Mouse (Mus musculus) kidney, adult 18-20 months (tissue): ENCODE results near the gene Pde3a.

ENCODE experiments used
- DNase-seq: peaks from one replicate; pipeline ENCODE4 v3.0.0; 2021

Pde3a gene

DNA sequence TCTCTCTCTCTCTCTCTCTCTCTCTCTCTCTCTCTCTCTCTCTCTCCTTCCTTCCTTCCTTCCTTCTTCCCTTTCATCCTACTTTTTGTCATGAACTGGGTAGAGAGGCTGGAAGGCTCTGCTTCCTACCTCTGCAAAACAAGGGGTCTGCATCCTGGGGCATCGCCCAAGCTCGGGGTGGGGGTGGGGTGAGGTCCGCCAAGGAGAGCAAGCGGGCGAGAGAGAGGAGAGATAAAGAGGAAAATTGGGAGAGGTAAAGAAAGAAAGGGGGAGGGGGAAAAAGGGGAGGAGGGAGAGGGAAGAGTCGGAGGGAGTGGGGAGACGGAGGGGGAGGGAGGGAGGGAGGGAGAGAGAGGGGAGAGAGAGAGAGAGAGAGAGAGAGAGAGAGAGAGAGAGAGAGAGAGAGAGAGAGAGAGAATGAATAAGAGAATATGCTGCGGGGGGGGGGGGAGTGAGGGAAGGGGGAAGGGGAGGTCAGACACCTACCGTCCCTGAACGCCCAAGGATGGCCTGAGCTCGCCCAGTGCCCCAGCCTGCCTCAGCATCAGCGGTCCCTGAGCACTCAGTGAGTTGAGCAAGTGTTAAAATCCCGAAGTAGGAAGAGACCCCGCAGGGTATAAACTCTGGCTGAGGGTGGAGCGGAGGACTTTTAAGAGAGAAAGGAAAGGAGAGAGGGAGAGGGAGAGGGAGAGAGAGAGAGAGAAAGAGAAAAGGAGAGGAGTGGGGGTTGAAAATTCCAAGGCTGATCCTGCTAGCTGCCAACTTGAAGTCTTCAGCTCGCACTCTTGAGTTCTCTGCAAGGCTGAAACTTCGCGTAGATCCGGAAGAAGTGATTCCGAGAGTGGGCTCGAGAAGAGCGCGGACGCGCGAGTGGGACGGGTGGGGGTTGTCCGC is at the start of gene Pde3a:
TSS of gene Pde3a (plus strand) at position 579 of the 894 bp plus-strand sequence.
- DNase-seq, result no peak

DNA sequence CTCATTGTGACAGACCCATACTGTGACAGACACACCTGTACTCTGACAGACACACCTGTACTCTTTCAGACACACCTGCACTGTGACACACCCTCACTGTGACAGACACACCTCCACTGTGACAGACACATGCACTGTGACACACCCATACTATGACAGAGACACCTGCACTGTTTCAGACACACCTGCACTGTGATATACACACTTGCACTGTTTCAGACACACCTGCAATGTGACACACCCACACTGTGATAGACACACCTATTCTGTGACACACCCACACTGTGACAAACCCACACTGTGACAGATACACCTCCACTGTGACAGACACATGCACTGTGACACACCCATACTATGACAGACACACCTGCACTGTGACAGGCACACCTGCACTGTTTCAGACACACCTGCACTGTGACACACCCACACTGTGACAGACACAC is 48.9 kb upstream of the Pde3a start:
- DNase-seq, result no peak

DNA sequence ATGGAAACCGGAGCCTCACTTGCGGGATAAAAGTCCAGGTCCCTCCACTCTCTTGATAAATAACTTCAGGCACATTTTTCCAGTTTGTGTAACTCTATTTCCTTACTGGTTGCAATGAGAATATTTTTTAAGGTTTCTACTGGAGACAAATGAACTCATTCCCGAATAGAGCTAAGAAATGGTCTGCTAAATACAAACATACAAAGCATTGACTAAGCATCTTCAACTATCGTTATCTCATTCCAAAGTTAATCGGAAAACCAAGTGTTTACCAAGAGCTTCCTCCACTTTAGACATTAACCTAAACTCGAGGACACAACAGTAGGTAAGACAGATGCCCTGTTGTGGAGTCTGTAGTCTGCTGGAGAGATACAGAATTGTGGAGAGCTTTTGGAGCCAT is 41.5 kb upstream of the Pde3a start:
- no peak for DNase-seq

DNA sequence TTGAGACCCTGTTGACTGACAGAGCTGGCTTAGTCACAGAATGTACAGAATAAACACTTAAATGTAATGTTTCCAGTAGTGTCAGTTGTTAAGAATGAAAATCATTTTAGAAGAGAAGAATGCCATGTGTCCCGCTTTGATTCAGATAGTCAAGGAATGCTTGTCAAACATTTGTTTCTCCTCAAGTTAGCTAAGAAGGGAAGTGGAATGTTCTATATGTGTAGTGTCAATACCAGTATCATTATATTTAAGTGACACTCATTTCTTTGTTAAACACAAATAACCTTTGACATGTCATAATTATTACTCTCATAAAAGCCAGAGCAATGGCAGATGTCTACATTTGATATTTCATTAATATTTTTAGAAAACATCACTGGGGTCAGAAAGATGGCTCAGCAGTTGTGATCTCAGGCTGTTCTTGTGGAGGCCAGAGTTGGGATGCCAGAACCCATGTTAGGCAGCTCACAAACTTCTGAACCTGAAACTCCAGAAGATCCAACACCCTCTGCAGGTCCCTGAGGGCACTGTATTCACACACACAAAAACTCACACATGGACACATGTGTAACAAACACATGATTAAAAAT is 40.7 kb upstream of the Pde3a start:
- no peak for DNase-seq

DNA sequence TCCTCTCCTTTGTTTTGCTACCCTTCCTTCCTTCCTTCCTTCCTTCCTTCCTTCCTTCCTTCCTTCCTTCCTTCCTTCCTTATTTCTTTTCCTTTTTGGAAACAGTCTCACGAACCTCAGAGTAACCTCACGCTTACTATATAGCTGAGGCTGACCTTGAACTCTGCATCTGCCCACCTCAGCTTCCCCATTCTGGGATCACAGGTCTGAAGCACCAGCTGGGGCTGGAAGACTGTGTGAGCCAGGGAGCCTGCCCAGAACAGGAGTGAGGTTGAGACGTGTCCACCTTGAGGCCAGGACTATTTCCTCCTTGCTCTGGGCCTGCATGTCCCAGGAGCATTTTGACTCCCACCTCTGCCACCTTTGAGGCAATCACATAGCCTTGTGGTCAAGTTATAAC is 39.0 kb upstream of the Pde3a start:
- DNase-seq, result no peak

DNA sequence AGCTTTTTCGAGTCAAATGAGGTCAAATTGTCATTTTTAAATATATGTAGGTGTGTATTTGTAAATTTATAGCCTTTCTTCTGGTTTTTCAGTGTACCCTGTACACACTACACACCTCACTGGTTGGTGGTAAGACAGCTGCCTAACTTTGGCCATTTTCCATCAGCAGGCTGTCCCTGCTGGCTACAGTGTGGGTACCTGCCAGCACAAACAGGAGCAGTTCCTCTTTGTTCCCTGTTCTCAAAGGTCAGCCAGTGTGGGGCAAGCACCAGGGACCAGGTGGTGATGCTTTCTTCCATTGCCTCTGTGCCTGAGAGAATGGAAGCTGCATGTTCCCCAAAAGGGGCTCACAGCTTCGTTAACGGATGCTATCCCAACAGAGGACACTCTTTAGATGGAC is 28.0 kb upstream of the Pde3a start:
- DNase-seq, result no peak

DNA sequence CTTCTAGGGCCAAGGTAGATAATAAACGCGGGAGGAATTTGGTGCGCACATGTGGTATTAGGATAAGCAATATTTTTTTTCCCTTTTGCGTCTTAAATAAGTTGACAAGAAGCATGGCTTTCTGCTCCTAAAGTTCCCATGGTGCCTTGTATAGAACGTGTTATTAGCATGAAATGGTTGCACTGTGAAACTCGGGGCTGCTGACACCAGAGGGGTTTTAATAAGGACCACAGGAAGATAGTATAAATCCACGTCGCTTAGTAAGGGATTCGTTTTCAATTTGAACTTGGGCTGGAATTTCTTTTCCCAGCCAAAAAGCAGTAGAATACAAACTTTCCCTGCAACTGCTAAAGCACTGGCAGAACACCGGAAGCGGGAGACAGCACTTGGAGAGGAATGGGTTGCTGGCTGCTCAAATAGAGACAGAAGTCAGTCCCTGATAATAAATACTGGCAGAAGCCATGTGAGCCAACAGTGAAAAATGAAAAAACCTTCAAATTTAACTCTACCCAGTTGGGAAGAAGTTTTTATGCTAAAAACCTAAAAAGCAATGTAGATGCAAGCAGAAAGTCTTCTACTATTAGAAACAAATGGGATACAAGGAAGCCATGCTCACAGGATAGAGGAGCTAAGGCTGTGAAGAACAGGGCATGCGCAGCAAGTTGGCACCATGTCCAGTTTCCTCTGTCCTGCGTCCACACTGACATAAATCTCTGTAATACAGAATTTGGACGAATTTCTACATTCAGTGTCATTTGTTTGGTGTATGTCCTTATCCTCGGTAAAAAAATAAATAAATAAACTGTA is 22.0 kb upstream of the Pde3a start:
- DNase-seq, result no peak

DNA sequence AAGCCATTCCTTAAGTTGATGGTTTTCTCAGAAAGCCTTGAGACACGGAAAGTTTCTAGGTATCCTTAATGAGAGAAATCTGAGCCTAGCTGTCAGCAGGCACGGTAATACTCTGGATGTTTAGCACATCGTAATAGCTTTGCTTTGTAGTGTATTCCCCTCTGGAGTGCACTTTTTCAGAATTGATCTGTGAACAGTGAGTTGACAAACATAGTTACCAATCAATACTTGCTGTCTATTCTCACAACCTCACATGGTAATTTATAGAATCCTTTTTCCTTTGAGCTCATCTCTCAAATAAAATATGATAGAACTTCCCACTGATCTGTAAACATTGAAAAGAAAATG is 21.4 kb upstream of the Pde3a start:
- DNase-seq, result no peak

DNA sequence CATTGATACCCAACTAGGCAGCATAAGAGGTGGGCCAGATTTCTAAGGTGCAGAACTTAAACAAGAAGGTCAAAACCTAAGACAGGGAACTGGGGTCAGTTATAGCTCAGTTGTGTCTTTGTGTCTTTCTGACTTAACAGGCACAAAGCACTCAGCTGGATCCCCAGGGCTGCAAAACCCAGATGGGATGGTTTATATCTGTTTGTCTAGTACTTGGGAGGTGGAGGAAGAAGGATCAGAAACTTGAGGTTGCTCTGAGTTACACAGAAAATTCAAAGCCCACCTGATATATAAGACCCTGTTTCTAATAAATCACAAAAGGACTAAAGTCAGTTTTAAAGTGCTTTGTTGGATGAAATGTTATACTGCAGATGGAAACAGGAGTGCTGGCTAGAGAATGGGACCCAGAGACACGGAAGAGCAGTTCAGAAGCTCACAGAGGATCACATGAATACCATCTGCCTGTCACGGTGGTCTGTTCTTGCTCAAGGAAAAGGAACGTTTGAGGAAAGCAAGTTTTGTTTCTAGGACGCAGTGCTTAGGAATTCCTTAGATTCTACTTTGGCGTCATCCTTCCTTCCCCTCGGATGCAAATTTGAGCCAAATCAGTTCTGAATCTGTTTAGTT is 16.2 kb upstream of the Pde3a start:
- no peak for DNase-seq

DNA sequence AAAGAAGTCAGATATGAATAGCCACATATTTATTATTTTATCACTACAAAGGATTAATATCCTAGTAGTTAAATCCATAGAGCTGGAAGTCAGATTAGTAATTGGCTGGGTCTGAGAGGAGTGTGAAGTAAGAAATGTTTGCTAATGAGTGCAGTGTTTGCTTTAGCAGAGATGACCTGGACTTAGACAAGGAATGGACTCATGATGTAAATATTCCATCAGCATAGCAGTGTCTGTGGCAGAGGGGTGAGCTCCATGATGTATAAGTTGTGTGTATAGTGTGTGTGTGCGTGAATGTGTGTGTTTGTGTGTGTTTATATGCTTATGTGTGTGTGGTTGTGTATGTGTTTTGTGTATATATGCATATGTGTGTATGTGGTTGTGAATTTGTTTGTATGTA is 7.3 kb upstream of the Pde3a start:
- no peak for DNase-seq

DNA sequence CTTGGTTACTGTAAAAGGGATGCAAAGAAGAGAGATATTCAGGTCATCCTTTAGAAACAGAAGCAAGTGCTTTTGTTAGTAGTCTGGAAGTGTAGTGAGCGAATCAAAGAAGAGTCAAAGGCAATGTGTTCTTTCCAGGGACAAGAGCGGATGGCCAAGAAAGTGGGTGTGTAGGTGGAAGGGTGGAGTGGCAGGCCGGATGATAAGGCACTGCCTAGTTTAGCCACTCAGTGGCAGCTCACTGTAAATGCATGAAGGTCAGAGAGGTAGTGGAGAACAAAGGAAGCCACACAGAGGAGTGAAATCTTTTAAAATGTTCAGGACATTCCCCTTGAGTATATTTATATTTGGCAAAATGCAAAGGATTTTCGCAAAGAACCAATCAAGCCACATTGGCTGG is 4.0 kb upstream of the Pde3a start:
- no peak for DNase-seq

DNA sequence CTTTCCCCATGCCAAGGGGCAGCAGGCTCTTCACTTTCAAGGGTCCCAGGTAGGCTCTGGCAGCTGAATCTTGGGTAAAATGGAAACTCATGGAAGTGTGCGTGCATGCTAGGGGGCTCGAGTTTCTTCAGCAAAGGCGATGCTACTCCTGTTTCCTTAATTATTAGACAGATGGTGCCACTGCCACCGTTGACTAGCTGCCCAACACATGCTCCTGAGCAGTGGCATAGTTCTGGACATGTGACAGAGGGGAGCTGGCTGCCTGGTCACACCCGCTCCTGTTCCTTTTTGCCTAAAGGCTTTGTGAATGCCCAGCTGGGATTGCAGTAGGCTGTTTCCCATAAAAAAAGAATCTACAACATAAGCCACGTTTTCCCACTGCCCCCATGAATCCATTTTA is 2.7 kb upstream of the Pde3a start:
- DNase-seq, result no peak

DNA sequence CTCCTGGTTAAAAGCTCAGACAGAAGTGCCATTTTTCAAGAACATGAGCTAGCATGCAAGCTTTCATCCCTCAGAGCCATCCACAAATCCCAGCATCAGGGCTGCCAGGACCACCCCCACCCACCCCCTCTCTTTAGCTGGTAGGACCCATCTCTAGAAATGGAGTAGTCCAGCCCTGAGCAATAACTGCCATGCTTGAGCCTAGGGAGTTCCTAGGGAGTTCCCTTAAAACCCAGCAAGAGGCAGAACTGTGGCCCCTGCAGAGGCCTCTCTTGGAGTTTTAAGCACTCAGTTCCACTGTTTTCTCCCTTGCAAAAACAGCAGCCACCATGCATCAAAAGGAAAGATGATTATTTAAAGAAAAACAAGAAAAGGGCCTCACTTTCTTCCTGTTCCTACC is 988 bp upstream of the Pde3a start:
- no peak for DNase-seq

DNA sequence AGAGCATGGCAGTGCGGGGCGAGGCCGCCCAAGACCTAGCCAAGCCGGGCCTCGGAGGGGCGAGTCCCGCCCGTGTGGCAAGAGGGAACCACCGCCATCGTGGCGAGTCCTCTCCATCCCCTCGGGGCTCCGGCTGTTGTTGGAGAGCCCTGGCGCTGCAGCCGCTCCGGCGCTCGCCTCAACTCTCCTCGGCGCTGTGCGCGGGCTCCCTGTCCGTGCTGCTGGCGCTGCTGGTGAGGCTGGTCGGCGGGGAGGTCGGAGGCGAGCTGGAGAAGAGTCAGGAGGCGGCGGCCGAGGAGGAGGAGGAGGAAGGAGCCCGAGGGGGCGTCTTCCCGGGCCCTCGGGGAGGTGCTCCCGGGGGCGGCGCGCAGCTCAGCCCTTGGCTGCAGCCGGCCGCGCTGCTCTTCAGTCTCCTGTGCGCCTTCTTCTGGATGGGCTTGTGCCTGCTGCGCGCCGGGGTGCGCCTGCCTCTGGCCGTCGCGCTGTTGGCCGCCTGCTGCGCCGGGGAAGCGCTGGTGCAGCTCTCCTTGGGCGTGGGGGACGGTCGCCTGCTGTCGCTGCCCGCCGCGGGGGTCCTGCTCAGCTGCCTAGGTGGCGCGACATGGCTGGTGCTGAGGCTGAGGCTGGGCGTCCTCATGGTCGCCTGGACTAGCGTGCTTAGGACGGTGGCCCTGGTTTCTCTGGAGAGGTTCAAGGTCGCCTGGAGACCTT is 671 bp downstream of the Pde3a start:
- DNase-seq, result peak; percentile 57

DNA sequence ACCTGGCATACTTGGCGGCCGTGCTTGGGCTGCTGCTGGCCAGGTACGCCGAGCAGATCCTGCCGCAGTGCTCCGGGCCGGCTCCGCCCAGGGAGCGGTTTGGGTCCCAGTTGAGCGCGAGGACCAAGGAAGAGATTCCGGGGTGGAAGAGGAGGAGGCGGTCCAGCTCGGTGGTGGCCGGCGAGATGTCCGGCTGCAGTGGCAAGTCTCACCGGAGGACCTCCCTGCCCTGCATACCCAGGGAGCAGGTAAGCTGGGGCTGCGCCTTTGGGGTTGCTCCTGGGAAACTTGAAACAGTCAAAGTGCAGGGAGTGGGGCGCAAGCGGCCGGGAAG is 1.2 kb downstream of the Pde3a start:
- peak; percentile 13 for DNase-seq

DNA sequence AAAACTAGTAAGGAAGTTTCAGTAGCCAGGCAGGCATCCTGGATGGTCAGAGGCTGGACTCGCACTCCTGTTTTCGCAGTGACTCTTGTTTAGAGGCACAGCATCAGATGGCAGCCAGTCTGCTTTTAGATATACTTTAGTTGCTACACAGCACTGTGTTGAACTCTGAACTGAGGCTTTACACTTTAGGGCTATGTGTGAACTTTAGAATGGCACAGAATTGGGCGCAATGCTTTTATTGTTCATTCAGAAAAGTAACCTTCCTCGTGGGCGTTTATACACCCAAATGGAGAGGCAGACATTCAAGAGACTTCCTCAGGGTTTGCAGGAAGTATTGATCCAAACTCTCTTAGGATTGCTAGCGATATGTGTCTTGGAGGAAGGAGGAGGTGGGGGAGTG is 1.9 kb downstream of the Pde3a start:
- no peak for DNase-seq

DNA sequence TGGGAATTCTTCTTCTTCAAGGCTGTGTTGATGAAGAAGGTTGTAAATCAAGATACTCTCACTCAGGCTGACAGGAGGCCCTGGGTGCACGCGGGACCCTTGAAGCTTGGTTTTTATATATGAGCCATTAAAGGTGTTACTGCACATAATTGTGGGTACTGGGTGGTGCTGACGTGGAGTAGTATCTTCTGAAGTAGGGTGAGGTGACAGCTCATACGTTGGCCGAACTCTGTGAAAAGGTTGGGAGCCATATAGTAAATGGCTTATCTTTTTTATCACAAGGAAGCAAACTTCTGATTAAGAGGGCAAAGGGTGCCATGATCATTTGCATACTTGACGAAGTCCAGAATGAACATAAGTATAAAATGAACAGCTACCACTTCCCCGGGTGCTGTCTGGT is 3.5 kb downstream of the Pde3a start:
- DNase-seq, result no peak

DNA sequence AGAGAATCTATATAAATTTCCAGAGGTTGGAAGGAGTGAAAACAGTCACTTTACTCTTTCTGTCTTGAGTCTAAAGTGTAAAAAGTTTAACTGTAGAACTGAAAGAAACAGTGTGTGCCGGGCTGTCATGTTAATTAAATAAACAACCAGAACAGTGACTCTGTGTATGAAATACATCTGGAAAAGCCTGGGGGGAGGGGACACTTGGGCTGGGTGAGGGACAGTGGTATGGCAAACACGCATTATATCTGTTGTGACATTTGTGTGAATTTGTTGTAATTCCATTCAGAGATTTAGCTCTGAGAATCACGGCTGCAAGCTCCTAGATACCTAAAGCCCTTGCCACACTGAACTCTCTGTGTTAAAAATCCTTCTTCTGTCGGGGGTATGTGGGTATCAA is 5.9 kb downstream of the Pde3a start:
- DNase-seq, result no peak

DNA sequence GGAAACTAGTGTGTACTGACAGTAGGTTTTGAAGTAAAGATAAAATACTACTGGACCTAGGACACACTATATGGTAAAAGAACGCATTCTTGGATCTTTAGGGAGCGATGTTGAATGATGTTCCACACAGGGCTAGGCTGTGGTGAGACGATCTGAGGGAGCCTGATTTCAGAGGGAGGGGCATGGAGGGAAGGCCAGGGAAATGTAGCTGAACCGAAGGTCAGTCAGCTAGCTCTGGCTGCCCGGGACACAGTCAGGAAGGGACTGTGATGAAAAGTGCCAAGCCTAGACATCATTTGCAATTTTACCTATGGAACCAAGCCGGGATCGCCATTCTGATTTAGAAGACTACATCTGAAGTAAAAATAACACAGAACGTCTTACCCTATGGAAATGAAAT is 7.8 kb downstream of the Pde3a start:
- no peak for DNase-seq

DNA sequence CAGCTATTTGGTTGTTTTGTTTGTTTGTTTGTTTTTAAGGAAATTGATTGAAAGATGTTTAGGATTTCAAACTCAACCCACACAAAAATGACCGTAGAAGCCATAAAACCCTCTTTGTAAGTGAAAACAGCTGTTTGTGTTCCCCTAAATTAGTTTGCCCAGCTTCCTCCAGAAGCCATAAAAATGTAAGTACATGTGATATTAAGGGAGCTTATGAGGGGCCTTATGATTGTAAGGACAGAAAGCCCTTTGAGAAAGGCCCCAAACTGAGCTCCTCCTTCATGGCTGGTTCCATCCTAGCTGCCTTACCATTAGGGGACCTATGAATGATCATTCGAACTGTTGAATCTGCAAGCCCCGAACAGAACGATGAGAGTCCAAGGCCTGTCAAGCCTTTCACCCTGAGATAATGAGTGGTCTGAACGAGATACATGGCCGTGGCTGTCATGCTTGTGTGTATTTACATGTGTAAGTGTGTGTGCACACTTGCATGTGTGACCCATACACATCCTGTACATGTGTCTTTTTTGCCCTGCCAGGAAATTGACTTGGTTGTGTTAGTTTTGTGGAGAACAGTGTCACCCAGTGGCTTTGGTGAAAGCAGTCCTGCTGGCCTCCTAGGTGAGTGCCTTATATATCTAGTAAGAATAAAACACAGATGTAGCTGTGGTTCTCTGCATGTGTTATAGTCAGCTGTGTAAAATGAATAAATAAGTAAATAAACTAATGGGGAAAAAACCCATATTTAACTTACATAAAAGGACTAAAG is 8.5 kb downstream of the Pde3a start:
- DNase-seq, result no peak

DNA sequence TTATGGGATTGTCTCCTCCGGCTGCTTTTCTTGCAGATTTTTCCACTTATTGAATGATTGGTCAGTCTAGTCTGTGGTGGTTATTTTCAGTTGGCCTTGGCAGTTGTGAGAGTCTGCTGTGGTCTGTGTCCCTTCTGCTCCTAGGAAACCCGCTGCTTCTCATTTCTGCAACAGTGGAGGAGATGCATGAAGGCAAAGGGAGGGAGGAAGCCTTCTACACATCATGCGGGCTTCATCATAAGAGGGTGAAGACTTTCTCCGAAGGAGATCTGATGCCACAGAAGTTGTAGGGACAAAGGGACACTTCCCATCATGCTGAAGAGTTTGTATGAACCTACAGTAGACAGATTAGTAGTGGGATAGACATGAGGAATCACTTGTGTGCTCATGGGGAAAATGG is 16.2 kb downstream of the Pde3a start:
- DNase-seq, result no peak

DNA sequence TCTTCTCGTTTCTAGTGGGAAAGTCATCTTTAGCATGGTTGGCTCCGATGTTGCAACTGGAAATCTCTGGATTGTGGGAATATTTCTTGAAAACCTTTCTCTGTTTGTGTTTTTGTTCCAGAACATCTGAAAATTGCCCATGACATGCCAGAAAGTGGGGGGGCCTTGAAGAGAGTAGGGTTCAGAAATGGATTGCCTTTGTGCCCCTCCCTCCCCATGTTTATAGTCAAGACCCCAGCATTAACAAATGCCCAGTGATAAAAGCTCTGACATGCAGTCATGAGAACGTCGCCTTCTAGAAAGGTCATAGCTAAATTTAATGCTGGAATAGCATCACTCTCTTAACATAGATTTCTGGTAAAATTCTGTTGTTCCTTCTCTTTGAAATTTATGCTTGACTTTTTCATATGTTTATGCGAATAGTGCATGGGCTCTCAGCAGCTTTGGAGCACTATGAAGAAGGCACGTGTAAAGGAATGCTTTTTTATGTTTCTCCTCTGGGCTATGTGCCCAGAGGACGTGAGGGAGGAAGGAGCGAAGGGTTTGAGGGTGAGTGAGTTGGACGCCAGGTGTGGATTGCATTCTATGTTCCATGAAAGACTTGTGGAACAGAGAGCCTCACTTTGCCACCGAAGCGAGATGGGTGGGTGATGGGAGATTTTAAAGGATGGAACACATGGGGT is 19.0 kb downstream of the Pde3a start:
- DNase-seq, result no peak
